Mouse (Mus musculus): ENCODE results near the gene Cenpp. TPM values are rescaled to one million over a fixed set of nuclear protein-coding genes. Genes with fewer than 3 reads are reported as not detected.

The Cenpp gene
- polyA plus RNA-seq, 1 experiment from 2014 or later: 5.7 TPM

DNA sequence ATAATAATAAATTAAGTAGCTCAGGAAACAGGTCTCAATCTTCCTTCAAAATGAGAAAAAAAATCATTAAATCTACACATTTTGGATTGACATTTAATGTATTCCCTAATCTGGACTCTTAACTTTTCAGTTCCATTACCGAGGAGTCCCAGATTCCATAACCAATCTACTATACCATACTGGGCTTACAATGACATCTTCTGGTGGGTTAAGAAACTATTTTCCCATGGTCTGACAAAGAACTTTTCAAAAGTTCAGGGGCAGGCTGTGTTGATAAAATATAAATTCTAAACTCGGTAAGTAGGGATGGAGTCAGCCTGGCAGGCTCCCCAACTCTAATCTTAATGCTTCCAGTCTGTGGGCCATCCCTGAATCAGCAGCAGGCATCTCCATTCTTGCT, 1.4 kb downstream of the Cenpp start:
- WGBS: 40% methylated on average over 2 of the region's 2 CpGs
- Histone ChIP-seq H3K9me3 (ENCODE audit: control insufficient read depth, low read length) (no peaks in the 10 kb centered on the region), H3K4me3 (ENCODE audit: low read length) (no peak overlapping the region), H3K27me3 (replicated peaks; ENCODE audit: control insufficient read depth, insufficient read depth, low read length) (no peaks in the 10 kb centered on the region), H3K9ac (ENCODE audit: low read depth, low read length) (no peak overlapping the region), H3K27ac (ENCODE audit: low read depth, low read length) (no peak overlapping the region), H3K4me1 (ENCODE audit: control insufficient read depth, insufficient read depth, low read depth, low read length) (peaks cover 11% of the 10 kb centered on the region), H3K4me2 (ENCODE audit: low read length) (no peak overlapping the region), H3K36me3 (ENCODE audit: control insufficient read depth, insufficient read depth, low read length) (no peaks in the 10 kb centered on the region)
- ATAC-seq: no peak

DNA sequence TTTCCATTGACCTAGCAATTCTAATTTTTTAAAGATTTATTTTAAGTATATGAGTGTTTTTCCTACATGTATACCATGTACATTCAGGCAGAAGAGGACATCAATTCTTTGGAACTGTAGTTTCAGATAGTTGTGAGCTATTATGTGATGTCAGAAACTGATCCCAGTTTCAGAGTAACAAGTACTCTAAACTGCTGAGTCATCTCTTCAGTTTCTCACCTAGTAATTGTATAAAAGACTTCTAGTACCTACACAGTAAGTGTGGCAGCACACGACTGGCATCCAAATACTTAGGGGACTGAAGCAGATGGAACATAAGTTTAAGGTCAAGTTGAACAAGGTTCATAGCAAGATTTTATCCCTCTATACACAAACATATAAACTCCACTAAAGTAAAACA, 6.6 kb downstream of the Cenpp start:
- H3K27me3 ChIP-seq (replicated peaks; ENCODE audit: control insufficient read depth, insufficient read depth, low read length): no peaks in the 10 kb centered on the region
- no peaks in the 10 kb centered on the region for H3K4me1 ChIP-seq (ENCODE audit: control insufficient read depth, insufficient read depth, low read depth, low read length)
- no peaks in the 10 kb centered on the region for H3K36me3 ChIP-seq (ENCODE audit: control insufficient read depth, insufficient read depth, low read length)
- no peaks in the 10 kb centered on the region for H3K9me3 ChIP-seq (ENCODE audit: control insufficient read depth, low read length)
- WGBS: 88% methylated on average over 1 of the region's 1 CpGs
- no peak overlapping the region for H3K27ac ChIP-seq (ENCODE audit: low read depth, low read length)
- H3K4me3 ChIP-seq (ENCODE audit: low read length): no peak overlapping the region
- H3K4me2 ChIP-seq (ENCODE audit: low read length): no peak overlapping the region
- no peak for ATAC-seq
- no peak overlapping the region for H3K9ac ChIP-seq (ENCODE audit: low read depth, low read length)

DNA sequence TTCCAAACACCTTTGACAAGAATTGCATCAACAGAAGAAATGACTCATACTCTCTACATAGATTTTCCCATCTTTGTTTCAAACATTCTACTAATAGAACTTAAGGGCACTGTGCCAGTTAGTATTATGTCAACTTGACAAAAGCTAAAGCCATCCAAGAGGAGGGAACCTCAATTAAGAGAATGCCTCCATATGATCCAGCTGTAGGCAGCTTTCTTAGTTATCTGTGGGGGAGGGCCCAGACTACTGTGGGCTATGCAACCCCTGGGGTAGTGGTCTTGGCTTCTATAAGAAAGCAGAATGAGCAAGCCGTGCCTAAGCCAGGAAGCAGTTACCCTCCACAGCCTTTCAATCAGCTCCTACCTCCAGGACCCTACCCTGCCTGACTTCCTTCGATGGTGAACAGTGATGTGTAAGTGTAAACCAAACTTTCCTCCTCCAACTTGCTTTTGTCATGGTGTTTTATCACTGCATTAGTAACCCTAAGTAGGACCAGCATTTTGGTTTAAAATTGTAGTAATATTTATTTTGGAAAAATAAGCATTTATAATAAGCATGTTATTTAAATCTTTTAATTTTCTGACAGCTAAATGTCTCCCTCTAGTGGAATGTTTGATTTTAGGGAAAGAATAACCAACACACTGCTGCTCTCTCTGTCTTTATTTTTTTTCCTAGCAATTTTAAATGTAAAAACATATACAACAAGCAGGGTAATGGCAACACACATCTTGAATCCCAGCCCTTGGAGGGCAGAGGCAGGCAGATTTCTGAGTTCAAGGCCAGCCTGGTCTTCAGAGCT, 7.7 kb downstream of the Cenpp start:
- ATAC-seq: 0 out of 2 replicates have a peak, but pooled peaks have one; percentile 42
- Histone ChIP-seq H3K36me3 (ENCODE audit: control insufficient read depth, insufficient read depth, low read length) (no peaks in the 10 kb centered on the region), H3K27me3 (replicated peaks; ENCODE audit: control insufficient read depth, insufficient read depth, low read length) (no peaks in the 10 kb centered on the region), H3K9me3 (ENCODE audit: control insufficient read depth, low read length) (no peaks in the 10 kb centered on the region), H3K4me2 (ENCODE audit: low read length) (no peak overlapping the region), H3K9ac (ENCODE audit: low read depth, low read length) (no peak overlapping the region), H3K27ac (ENCODE audit: low read depth, low read length) (no peak overlapping the region), H3K4me1 (ENCODE audit: control insufficient read depth, insufficient read depth, low read depth, low read length) (no peaks in the 10 kb centered on the region), H3K4me3 (ENCODE audit: low read length) (no peak overlapping the region)
- WGBS: 77% methylated on average over 2 of the region's 2 CpGs

DNA sequence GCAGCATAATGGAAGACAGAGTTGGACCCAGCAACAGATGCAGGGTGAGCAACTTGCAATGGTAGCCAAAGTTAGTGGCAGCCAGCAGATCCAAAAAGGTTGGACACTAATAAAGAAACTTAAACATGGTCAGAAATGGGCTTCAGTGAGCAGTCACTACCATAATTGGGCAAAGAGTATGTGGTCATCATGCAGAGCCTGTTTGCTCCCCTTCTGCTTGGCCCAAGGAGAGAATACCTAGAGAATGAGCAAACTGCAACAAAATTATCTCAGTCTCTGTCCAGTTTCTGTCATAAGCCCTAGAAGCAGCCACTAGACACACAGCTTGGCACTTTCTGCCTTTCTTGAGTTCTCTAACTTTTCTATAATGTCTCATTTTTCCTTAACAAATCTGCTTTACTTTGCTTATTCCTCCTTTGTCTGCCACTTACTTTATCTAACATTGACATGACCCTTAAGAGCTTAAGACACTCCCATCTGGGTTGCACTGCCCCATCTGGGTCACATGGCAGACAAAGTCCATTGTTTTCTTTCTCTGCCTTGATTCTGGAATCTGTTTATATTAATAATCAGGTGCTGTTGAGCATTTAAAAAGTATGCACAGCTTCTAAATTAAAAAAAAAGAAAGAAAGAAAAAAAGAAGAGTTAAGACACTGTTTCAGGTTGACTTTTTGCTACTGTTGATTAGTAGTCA, 8.8 kb downstream of the Cenpp start:
- H3K27me3 ChIP-seq (replicated peaks; ENCODE audit: control insufficient read depth, insufficient read depth, low read length): no peaks in the 10 kb centered on the region
- H3K4me3 ChIP-seq (ENCODE audit: low read length): no peak overlapping the region
- no peak for ATAC-seq
- H3K9ac ChIP-seq (ENCODE audit: low read depth, low read length): no peak overlapping the region
- H3K9me3 ChIP-seq (ENCODE audit: control insufficient read depth, low read length): no peaks in the 10 kb centered on the region
- H3K36me3 ChIP-seq (ENCODE audit: control insufficient read depth, insufficient read depth, low read length): no peaks in the 10 kb centered on the region
- H3K4me2 ChIP-seq (ENCODE audit: low read length): no peak overlapping the region
- H3K4me1 ChIP-seq (ENCODE audit: control insufficient read depth, insufficient read depth, low read depth, low read length): no peaks in the 10 kb centered on the region
- no peak overlapping the region for H3K27ac ChIP-seq (ENCODE audit: low read depth, low read length)

DNA sequence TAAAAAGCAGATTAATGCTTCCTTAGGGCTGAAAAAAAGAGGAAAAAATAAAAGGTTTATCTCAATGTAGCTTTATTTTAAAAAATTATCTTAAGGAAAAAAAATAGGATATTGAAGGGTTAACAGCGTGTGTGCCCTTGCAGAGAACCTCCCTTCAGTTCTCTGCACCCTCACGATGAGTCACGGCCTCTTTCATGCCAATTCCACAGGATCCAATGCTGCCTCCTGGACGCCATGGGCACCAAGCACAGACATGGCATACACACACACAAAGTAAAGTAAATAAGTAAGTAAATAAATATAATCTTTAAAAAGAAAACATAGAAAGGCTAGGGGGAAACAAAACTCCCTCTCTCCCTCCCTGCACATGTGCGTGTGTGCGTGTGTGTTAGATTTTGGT, 9.9 kb downstream of the Cenpp start:
- Histone ChIP-seq H3K9me3 (ENCODE audit: control insufficient read depth, low read length) (no peaks in the 10 kb centered on the region), H3K27ac (ENCODE audit: low read depth, low read length) (no peak overlapping the region), H3K4me1 (ENCODE audit: control insufficient read depth, insufficient read depth, low read depth, low read length) (no peaks in the 10 kb centered on the region), H3K27me3 (replicated peaks; ENCODE audit: control insufficient read depth, insufficient read depth, low read length) (no peaks in the 10 kb centered on the region), H3K4me2 (ENCODE audit: low read length) (no peak overlapping the region), H3K4me3 (ENCODE audit: low read length) (no peak overlapping the region), H3K9ac (ENCODE audit: low read depth, low read length) (no peak overlapping the region), H3K36me3 (ENCODE audit: control insufficient read depth, insufficient read depth, low read length) (no peaks in the 10 kb centered on the region)
- ATAC-seq: no peak
- 83% methylated on average over 6 of the region's 6 CpGs for WGBS

DNA sequence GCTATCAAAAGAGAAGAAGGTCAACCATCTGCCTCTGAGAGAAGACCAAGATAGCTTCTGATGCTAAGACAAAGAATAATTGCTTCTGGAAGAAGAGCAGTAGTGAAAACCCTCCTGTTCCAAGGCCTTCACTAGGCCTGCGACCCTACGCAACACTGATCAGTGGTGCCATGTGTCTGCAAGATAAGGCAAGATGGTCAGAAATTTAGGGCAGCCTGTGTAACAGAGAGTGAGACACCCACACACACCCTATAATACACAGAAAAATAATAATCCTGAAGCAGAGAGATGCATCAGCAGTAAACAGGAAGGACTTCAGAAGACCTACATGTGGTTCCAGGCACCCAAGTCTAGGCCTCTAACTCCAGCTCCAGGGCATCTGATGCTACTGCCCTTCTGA, 12.6 kb downstream of the Cenpp start:
- no peak overlapping the region for H3K27ac ChIP-seq (ENCODE audit: low read depth, low read length)
- no peaks in the 10 kb centered on the region for H3K4me1 ChIP-seq (ENCODE audit: control insufficient read depth, insufficient read depth, low read depth, low read length)
- WGBS: 95% methylated on average over 2 of the region's 2 CpGs
- H3K4me3 ChIP-seq (ENCODE audit: low read length): no peak overlapping the region
- H3K27me3 ChIP-seq (replicated peaks; ENCODE audit: control insufficient read depth, insufficient read depth, low read length): no peaks in the 10 kb centered on the region
- ATAC-seq: no peak
- no peak overlapping the region for H3K4me2 ChIP-seq (ENCODE audit: low read length)
- H3K9me3 ChIP-seq (ENCODE audit: control insufficient read depth, low read length): no peaks in the 10 kb centered on the region
- no peaks in the 10 kb centered on the region for H3K36me3 ChIP-seq (ENCODE audit: control insufficient read depth, insufficient read depth, low read length)
- H3K9ac ChIP-seq (ENCODE audit: low read depth, low read length): no peak overlapping the region

DNA sequence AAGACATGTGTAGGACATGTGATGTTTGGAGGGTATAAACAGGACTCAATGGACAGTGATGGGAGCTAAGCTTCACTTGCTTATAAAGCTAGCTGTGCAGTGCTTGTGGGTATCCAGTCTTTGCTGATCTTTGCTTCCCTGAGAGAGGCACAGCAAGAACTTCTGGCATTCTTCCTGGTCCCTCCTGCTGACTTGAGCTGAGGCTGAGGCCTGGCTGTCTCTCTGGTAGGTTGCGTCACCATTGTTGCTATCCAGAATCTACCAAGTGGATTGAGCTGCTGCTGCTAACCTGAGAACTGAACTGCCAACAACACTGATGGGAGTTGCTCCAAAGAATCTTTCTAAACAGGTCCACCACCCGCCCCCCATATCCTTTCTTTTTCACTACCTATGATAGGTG, 23.5 kb downstream of the Cenpp start:
- no peaks in the 10 kb centered on the region for H3K27me3 ChIP-seq (replicated peaks; ENCODE audit: control insufficient read depth, insufficient read depth, low read length)
- no peak overlapping the region for H3K4me2 ChIP-seq (ENCODE audit: low read length)
- H3K4me1 ChIP-seq (ENCODE audit: control insufficient read depth, insufficient read depth, low read depth, low read length): no peaks in the 10 kb centered on the region
- WGBS: 92% methylated on average over 2 of the region's 2 CpGs
- ATAC-seq: no peak
- no peak overlapping the region for H3K27ac ChIP-seq (ENCODE audit: low read depth, low read length)
- no peak overlapping the region for H3K4me3 ChIP-seq (ENCODE audit: low read length)
- no peaks in the 10 kb centered on the region for H3K9me3 ChIP-seq (ENCODE audit: control insufficient read depth, low read length)
- H3K36me3 ChIP-seq (ENCODE audit: control insufficient read depth, insufficient read depth, low read length): no peaks in the 10 kb centered on the region
- no peak overlapping the region for H3K9ac ChIP-seq (ENCODE audit: low read depth, low read length)

DNA sequence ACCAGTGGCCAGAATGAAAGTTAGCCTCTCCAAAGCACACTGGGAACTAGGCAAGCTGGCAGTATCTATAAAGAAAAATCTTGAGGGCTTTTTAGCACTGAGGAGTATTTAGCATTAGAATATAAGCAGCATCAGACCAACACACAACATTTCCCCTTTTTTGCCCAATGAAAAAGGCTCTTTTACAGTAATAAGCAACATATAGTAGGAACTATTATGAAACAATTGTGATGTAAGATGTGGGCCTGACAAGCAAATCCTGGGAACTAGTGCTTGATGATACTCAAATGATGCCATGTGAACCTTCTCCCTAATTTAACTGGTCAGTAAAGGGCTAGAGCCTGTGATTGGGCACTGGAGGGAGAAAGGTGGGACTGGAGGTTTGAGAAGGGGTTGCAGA, 24.4 kb downstream of the Cenpp start:
- Histone ChIP-seq H3K36me3 (ENCODE audit: control insufficient read depth, insufficient read depth, low read length) (no peaks in the 10 kb centered on the region), H3K4me3 (ENCODE audit: low read length) (no peak overlapping the region), H3K27me3 (replicated peaks; ENCODE audit: control insufficient read depth, insufficient read depth, low read length) (no peaks in the 10 kb centered on the region), H3K9ac (ENCODE audit: low read depth, low read length) (no peak overlapping the region), H3K27ac (ENCODE audit: low read depth, low read length) (no peak overlapping the region), H3K4me2 (ENCODE audit: low read length) (no peak overlapping the region), H3K4me1 (ENCODE audit: control insufficient read depth, insufficient read depth, low read depth, low read length) (no peaks in the 10 kb centered on the region), H3K9me3 (ENCODE audit: control insufficient read depth, low read length) (no peaks in the 10 kb centered on the region)
- ATAC-seq: no peak

DNA sequence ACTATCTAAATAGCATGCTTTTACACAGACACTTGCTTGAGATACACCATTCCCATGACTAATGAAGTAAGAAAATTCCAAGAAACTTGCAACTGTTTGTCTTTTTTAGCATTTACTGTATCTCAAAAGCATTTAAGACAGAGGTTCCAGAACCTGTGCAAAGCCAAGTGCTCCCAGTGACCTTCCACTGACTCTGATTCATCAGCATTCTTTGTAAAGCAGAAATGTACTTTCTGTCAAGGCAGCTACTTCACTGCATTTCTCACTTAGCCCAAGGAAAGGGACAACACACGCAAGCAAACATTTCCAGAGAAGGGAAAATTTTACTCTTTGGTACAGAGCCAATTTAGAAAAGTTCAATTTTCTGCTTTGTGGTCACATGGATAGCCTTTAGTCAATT, 29.4 kb downstream of the Cenpp start:
- 85% methylated on average over 1 of the region's 1 CpGs for WGBS
- no peak overlapping the region for H3K4me2 ChIP-seq (ENCODE audit: low read length)
- H3K9ac ChIP-seq (ENCODE audit: low read depth, low read length): no peak overlapping the region
- no peak for ATAC-seq
- no peaks in the 10 kb centered on the region for H3K27me3 ChIP-seq (replicated peaks; ENCODE audit: control insufficient read depth, insufficient read depth, low read length)
- no peak overlapping the region for H3K27ac ChIP-seq (ENCODE audit: low read depth, low read length)
- no peaks in the 10 kb centered on the region for H3K4me1 ChIP-seq (ENCODE audit: control insufficient read depth, insufficient read depth, low read depth, low read length)
- no peaks in the 10 kb centered on the region for H3K36me3 ChIP-seq (ENCODE audit: control insufficient read depth, insufficient read depth, low read length)
- no peak overlapping the region for H3K4me3 ChIP-seq (ENCODE audit: low read length)
- no peaks in the 10 kb centered on the region for H3K9me3 ChIP-seq (ENCODE audit: control insufficient read depth, low read length)

Measured in hindbrain, embryonic 16.5 days (tissue).